Mouse (Mus musculus) lung, postnatal 14 days (tissue): Measurements from ENCODE around the gene Tspan18.

Experiments
- DNase-seq: peaks from one replicate; pipeline ENCODE4 v3.0.0; 2021

Tspan18 gene

DNA sequence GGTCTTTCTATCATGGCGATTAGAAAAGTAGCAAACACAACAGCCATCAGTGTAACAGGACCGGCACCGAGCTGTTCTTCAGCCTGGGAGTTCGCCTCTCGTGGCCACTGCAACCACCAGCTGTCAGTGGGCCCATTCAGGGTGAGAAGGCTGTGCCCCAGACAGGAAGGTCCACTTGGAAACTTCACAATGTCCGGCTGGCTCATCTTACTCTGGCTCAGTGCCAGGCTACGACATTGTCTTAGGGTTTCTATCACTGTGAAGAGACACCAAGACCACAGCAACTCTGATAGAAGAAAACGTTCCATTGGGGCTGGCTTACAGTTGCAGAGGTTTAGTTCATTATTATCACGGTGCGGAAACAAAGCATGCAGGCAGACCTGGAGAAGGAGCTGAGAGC, 45.1 kb downstream of the Tspan18 start:
- peak; percentile 56 for DNase-seq

DNA sequence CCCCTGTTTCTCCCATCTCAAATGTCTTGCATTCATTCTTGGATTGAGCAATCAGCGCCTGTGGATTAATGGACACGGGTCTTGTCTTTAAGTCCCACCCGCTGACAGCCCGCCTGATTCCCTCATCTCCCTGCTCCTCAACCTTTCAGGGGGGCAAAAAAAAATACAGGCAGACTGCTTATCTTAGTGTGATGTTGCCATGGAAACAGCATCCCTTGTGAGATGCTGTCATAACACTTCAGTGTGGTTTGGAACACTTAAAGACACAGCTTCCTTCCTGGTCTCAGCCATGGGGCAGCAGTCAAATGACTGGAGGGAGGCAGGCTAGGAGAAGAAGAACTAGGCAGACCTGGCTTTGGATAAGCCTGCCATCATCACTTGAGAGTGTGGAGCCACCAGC, 47.0 kb downstream of the Tspan18 start:
- no peak for DNase-seq

DNA sequence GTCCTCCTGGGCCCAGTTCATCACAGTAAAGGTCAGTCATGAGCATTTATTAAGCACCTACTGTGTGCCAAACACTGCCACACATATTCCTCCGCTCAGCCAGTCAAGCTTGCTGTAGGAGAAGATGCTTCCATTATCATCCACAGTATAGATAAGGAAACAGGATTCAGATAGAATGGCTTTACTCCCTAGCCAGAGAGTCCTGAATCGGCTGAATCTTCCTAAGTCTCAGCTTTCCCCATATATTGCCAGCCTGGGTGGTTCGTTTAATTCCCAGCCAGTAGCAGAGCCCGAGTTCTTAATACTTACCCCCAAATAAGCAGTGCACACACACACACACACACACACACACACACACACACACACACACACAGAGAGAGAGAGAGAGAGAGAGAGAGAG, 47.6 kb downstream of the Tspan18 start:
- no peak for DNase-seq

DNA sequence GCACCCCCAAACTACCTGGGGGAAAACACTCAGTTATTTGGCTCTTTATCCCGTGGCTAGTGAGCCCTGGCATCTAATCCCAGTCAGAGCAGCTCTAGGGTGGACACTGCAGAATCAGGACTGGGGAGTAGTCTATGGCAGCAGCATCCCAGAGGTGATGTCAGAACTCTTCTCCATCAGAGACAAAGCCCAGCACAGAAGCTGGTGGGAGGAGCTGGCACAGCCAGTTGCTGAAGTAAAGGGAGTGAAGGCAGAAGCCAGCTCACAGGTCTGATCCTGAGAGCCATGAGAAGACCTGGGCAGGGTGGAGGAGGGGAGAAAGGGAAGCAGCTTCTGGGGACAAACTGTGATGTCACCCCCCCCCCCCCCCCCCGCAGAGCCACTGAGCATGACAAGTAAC, 48.0 kb downstream of the Tspan18 start:
- DNase-seq = no peak

DNA sequence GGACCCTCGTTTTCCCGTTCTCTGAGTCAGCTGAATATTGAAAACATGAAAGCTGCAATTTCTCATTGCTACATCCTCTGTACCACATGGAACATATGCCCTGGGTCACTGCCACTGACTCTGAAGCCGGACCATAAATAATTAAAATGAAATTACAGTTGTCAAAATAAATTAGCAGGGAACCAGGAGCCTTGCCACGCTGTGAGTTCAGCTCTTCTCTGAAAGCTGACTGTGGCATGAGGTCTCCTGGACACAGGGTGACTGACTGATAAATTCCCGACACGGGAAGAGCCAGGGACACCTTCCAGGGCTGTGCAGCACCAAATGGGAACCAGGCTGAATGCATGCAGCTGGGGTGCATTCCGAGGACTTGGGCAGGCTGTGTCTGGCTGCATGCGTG, 48.5 kb downstream of the Tspan18 start:
- no peak for DNase-seq

DNA sequence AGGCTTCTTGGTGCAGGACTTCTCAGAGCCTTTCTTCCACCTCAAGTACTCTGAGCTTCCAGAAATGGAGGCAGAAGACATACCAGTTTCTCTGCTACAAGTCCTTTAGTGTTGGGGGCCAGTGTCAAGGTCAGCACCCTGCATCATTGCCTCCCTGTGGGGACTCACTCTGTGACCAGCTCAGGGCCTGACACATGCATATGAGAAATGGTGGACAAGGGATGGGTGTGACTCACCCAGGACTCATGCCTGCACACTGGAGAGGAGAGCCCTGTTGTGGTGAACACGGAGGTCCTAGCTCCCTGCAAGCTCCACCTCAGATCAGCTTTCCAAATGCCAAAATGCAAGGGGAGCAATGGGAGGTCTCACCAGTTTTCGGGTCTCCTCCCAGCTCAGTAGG, 49.7 kb downstream of the Tspan18 start:
- DNase-seq = no peak

DNA sequence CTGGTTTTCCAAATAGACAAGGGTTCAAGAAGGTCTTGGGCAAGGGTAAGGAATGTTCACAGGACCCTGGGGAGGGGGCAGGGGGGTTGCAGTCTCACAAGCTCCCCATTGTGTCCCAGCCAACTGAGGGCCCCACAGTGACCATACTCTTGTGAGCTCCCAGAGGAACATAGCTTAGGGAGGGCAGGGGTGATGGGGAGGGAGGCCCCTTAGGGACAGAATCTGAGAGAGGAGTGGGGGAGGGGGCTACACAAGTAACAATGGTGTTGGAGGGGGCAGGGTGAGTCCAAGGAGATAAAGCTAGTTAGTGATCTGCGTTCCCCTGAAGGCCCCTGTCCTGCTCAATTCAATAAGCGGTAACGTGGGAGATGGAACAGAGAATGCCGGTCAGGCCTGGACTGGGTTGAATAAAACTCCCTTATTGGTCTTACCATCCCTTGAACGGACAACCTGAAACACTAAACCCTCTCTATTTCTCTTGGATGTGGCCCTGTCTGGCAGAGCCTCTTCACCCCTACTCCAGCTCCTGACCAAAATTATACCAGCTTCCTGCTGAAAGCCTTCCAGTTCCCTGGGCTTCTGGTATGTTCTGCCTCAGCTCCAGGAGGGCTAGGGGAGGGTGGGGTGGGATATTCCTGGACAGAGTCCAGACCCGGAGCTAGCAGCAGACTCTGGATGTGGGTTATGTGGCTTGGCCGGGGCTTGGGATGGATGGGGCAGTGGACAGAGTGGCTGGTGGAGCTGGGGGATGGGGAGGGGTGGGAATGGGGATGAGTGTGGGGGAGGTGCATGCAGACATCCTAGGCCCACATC, 50.6 kb downstream of the Tspan18 start:
- no peak for DNase-seq

DNA sequence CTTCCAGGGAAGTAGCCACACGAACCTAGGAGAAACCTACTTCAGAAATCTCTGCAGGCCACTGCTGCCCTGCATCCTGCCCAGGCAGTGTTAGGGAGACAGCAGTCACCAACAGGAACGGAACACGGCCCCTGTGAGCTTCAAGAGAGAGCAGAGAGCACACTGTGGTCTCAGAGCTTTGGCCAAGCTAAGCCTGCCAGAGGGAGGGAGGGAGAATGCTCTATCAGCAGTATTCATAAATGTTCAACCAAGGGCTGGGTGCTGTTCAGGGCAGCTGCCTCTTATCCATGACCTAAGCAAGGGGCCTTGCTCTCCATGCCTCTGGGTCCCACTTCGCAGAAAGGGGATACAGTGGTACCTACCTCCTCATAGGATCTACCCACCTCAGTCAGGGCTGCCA, 51.7 kb downstream of the Tspan18 start:
- no peak for DNase-seq

DNA sequence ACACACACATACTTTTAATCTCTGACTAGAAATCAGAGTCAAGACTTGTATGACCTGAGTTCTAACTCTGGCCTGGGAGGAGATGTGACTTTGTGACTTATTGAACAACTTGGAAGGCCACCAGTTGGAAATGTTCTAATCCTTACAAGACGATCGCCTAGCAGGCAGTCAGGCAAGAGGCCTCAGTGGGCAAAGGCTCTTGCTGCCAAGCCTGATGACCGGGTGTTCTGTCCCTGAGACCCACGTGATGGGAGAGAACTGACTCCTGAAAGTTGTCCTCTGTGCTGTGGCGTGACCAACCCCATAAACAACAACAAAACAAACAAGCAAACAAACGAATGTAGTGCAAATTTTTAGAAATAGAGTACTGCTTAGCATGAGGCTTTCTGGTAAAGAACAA, 52.8 kb downstream of the Tspan18 start:
- no peak for DNase-seq

DNA sequence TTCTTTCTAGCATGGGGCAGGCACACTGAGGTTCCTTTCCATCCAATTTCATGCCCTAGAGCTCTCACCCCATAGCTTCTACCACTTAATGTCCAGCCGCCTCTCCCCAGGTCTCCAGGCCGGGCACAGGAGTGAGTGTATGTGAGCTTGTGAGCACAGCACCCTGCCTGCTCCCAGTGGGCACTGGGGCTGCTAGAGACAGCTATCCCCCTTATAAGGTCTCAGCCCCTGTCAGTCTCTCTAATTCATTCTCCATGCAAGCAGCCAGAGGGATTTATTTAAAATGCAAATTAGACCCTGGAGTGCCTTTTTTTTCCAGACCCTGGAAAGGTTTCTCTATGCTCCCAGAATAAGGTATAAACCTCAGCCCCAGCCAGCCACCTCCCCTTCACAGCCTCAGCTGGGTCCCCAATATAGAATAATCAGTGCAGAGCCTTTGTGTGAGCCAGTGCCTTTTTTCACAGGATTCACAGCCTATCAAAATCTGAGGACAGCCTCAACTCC, 54.1 kb downstream of the Tspan18 start:
- no peak for DNase-seq

DNA sequence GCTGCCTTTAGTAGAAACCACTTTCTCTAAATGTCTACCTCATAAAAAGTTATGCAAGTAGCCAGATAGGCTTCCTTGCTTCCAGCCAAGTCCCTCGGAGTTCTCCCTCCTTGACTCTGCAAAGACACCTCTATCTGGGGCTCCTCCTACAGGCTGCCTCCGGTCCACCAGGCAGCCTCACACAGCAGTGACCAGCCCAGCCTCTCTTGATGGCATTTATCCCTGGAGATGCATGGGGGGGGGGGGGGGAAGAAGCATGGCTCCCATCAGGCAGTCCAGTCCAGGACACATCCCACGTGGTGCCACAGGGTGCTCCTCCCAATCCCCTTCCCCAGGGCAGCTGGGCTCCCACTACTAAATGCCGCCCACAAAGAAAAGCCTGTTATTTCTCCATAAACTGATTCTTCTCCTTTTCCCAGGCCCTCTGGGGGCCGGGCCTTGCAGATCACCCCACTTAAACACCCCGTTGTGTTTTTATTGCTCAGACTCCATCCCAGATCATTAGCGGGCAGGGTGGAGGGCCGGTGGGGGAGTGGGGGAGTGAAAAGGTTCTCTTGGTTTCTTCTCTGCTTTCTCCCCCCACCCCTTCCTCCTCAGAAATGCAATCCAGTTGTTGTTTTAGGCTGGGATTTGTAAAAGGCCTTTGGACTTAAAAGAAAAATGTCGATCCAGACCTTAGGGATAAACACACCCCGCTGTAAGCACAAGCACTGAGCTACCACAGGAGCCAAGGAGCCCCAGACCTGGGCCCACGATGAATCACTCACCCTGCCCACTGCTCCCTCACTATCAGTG, 55.9 kb downstream of the Tspan18 start:
- no peak for DNase-seq

DNA sequence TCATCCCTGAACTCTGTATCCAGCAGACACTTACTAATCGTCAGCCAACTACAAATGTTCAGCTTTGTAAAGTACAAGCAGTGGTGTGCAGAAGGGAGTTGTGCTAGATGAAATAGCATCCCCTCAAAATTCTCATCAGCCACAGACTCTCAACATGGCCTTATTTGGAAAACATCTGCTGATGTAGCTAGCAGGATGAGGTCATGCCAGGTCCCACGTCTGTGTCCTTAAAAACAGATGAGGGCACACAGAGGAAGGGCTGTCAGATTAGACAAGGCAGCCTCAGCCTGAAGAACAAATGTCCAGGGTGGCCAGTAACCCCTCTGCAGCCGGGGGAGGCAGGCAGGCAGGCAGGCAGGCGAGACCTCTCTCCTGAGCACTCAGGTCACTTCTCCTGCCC, 56.8 kb downstream of the Tspan18 start:
- no peak for DNase-seq

DNA sequence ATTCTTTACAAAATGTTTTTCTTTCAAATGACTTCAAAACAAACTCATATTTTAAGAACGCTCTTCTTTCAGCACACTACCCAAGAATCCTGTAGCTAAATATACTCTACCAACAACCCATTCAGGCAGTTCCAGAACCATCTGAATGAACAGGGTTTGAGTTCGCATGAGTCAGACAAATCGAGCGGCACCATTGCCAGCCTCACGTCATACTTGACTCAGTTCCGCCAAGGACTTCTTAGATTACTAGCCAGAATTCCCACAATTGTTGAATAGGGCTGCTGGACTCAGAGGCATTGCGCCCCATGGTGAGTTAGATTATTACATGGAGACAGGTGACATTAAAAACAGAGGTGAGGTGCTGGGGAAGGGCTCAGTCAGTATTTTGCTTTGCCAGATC, 58.3 kb downstream of the Tspan18 start:
- DNase-seq = no peak

DNA sequence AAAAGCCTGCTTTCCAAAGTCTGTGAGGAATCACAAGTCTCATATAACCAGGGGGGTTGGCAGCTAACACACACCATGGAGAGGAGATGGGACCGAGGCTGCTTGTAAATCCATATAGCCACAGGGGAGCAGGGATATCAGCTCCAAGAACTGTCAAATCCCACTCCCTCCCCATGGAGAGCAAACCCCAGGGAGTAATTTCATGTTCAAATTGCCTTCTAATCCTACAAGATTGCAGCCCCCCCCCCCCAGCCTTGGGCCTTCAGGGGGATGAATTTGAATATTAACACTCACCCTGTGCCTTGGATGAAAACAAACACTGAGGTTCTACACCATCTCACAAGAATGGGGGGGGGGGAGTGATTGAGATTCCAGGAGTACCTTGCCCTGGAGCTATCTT, 60.4 kb downstream of the Tspan18 start:
- no peak for DNase-seq

DNA sequence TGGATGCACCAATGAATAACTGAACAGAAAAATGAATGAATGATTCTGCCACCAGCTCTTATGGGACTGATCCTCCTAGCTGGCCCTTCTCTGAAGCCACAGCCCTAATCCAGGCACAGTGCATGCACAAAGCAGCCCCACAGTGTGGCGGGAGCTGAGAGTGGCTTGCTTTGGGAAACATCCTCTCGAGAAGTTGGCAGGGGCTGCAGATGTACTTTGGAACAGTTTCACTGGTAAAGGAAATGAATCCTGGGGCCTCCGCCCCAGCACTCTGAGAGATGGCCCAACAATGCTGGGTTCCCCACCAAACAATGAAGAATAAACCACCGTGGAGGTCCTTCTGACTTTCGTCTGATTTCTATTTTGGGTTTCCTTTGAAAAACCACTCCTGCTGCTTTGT, 64.2 kb downstream of the Tspan18 start:
- peak; percentile 43 for DNase-seq

DNA sequence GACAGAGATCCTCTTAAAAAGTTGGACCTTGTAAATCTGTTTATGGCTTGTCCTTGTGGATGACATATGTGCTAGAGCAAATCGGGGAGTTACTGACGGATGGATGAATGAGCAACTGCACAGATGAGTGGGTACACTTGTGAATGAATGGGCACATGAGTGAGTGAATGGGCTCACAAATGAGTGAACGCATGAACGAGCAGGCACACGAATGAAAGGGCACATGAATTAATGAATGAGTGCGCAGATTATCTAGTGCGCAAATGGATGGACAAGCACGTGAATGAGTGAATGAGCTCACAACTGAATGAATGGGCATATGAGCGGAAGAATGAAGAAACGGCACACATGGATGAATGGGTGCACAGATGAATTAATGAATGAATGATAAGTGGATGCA, 64.7 kb downstream of the Tspan18 start:
- DNase-seq = no peak

DNA sequence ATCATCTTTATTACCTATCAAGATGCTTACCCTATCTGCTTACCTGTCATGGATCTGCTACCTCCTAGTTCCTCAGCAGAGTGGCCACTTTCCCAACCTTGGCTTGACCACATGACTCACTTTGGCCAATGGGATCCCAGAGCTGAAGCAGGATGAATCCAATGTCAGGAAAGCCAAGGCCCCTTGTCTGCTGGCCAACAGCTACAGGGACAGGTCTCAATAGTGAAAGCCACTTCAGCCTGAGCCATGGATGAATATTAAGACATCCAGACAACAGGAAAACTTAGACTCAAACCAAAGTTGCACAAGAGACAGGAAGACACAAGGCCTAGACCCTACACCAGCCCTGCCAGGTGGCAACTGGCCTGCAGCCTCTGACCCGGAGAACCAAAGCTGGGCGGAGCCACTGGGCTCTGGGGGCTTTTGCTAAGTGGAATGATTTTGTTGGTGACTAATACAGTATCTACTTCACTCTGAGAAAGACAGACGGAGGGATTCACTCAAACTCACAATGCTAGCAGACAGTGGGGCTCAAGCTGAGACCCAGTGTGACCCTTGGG, 65.5 kb downstream of the Tspan18 start:
- DNase-seq = no peak

DNA sequence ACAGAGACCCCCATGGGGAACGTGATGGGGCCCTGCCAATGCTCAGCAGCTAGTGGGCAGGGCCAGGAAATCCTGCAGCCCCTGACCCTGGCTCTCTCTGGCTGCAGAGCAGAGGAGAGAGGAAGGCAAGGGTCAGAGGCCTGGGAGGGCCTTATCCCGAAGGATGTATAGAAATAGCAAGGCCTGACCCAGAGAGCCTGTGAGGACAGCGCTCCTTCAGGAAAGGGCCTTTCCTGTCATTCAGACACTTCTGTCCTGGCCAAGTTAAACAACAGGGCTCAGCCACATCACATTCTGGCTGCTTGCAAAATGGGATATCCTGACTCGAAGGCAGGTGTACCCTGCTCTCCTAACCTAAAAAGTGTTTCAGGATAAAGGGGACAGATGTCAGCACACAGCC, 66.5 kb downstream of the Tspan18 start:
- DNase-seq = no peak

DNA sequence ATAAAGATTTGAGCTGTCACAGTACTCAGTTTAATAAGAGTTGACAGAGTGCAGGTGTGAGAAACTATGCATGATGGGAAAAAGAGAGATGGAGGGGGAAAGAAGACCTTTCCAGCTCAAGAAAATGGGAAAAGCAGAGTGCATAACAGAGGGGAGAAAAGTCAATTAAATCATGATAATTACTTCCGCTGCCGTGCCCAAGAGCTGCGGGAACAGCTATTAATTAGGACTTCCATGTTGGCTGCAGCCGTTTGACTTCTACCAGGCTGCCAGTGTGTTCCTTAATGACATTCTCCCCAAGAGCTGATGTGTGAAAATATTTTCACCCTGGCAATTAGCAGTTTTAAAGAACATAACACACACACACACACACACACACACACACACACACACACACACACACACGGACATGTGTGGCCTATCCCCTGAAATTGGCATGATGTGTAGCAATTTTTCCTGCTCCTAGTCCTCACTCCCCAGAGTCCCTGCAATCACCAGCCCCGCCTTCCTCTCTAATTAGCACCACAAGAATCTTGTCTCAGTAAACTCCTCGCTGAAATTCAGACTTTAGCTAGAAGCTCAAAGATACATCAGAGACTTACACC, 67.6 kb downstream of the Tspan18 start:
- no peak for DNase-seq

DNA sequence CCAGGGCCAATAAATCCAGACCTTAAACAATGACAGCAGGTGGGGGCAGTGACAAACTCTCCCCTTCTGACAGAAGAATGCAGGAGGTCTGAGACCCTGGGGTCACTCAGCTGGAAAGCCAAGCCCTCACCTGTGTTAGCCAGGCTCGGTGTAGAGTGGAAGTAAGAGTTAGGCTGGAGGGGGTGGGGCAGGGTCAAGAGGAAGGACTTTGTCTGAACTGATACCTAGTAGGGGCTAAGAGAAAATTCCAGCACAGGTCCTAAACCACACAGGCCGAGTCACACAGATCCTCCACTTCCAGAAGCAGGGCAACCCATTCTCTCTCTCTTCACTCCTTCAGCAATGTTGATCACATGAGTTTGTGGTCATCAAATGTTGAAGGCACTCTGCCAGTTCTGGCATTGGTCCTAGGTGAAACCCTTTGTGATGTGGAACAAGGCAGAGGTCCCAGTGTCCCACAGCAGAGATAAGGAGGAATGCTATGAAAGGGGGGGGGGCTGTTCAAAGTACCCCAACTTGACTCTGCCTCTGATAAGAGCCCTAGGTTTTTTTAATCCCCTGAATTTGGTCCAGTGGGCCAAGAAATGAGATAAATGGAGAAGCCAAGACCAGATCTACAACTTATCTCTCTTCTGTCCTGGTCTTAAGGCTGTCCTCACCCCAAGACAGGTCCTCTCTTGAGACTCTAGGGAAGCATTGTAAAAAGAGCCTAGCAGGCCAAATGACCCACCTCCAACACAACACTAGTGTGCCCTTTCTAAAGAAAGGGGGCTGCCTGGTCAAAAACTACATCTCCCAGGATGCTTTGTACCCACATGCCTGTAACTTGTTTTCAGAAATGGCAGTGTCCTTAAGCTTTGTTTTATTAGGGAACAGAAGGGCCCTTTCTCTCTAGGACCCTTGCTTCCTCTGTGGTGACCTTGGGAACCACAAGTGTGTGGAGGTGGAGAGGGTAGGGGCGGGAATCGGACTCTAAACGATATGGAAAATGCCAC, 71.7 kb downstream of the Tspan18 start:
- peak; percentile 40 for DNase-seq

DNA sequence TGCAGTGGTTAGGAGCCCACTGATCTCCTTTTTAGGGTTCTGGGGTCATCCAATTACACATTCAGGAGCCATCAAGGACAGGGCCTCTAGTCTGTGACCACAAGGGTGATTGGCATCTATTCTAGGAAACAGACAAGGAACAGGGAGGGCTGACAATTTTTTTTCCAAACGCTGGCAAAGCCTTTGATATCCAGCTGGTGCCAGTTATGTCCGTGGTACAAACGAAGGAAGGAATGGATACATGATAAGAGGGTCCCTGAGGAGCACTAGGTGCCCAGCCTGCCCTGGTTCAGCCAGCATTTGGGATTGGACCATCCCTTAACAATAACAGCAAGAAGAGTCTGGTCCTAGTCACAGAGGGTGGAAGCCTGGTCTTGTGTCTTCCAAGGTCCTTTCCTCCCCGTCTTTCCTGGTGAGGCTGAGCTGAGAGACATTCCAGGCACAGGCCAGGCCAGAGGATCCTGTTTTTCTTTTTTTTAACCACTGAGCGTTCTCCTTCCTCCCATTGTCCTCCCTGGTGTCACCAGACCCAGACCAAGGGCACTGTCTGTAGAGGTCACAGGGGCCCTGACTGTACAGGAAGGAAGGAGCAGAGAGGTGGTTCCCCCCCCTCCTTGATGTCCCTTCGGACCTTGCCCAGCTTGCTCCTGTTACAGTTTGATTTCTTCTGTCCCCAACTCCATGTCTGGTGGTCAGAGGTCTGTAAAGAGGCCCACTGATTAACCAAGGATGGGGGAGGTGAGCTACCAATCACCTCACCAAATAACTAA, 72.6 kb downstream of the Tspan18 start:
- peak; percentile 38 for DNase-seq
